Mouse (Mus musculus) midbrain, embryonic 16.5 days (tissue): ENCODE results near the gene Ablim2. TPM values are rescaled to one million over a fixed set of nuclear protein-coding genes. Genes with fewer than 3 reads are reported as not detected.

Source experiments
- ATAC-seq: fragments of 200-750 bp; cut with Nextera tagmentation; 2 replicates; pipeline ENCODE4 v1.8.0; 2017; ENCODE audit warnings: moderate TSS enrichment
- H3K27ac ChIP-seq: fragments of 300-500 bp; sonication (generic); 2 replicates; pipeline ENCODE4 v1.5.1; 2014; ENCODE audit warnings: mild to moderate bottlenecking, low read length, mixed read lengths
- H3K27me3 ChIP-seq: fragments of 300-500 bp; sonication (generic); 2 replicates; pipeline ENCODE4 v1.6.1; 2014; ENCODE audit warnings: low read depth, low read length, mixed read lengths; ENCODE audit not compliant: control insufficient read depth, insufficient read depth
- H3K36me3 ChIP-seq: fragments of 300-500 bp; sonication (generic); 2 replicates; pipeline ENCODE4 v1.6.1; 2014; ENCODE audit warnings: mild to moderate bottlenecking, low read length, moderate library complexity, mixed read lengths; ENCODE audit not compliant: control insufficient read depth, insufficient read depth
- H3K4me1 ChIP-seq: fragments of 300-500 bp; sonication (generic); 2 replicates; pipeline ENCODE4 v1.6.1; 2014; ENCODE audit warnings: mild to moderate bottlenecking, low read length, mixed read lengths; ENCODE audit not compliant: control insufficient read depth, insufficient read depth
- H3K4me2 ChIP-seq: fragments of 300-500 bp; sonication (generic); 2 replicates; pipeline ENCODE4 v1.6.1; 2014; ENCODE audit warnings: mild to moderate bottlenecking, low read length, mixed read lengths
- H3K4me3 ChIP-seq: fragments of 300-500 bp; sonication (generic); 2 replicates; pipeline ENCODE4 v1.5.1; 2014; ENCODE audit warnings: low read depth, mild to moderate bottlenecking, low read length, moderate library complexity, mixed read lengths
- H3K9ac ChIP-seq: fragments of 300-500 bp; sonication (generic); 2 replicates; pipeline ENCODE4 v1.6.1; 2014; ENCODE audit warnings: low read depth, low read length, mixed read lengths
- H3K9me3 ChIP-seq: fragments of 300-500 bp; sonication (generic); replicated peaks from 2 replicates; pipeline ENCODE4 v1.6.1; 2014; ENCODE audit warnings: mild to moderate bottlenecking, low read length, mixed read lengths; ENCODE audit not compliant: control insufficient read depth, poor library complexity, severe bottlenecking
- WGBS: fragments of 180-500 bp; shearing (Covaris S2); extraction: QIAGEN DNeasy Blood & Tissue Kit; methylation state at CpG from one replicate; pipeline ENCODE4 v1.1.7; 2014; 5-methylcytosine and 5-hydroxymethylcytosine counted together
- polyA plus RNA-seq: library from polyadenylated mRNA; unstranded; fragments of >200 nt; fragmentation: Nextera tagmentation; extraction: Ambion mirVana; gene quantifications from 2 replicates; pipeline ENCODE4 v1.2.1, GENCODE M21; 2015

Gene Ablim2
- polyA plus RNA-seq, 1 experiment from 2014 or later, result 36.2 TPM

- Histone ChIP-seq H3K9ac (no peak overlapping the region), H3K4me1 (no peaks in the 10 kb centered on the region), H3K4me2 (no peak overlapping the region), H3K27ac (no peak overlapping the region), H3K36me3 (no peaks in the 10 kb centered on the region), H3K9me3 (no peaks in the 10 kb centered on the region), H3K4me3 (no peak overlapping the region), H3K27me3 (peaks cover 3% of the 10 kb centered on the region)
- no peak for ATAC-seq
- 68% methylated on average over 5 of the region's 5 CpGs for WGBS
Measured at GRCm38 (mm10) chr5:35826465-35826864, 68.8 kb downstream of the Ablim2 start.

GRCm38 (mm10) chr5:35827075-35827474, 69.4 kb downstream of the Ablim2 start:
- no peaks in the 10 kb centered on the region for H3K4me1 ChIP-seq
- H3K9ac ChIP-seq, result no peak overlapping the region
- peaks cover 3% of the 10 kb centered on the region for H3K27me3 ChIP-seq
- H3K4me3 ChIP-seq, result no peak overlapping the region
- ATAC-seq, result peak; percentile 43; the same call in 1 of the 2 replicates
- no peak overlapping the region for H3K4me2 ChIP-seq
- 35% methylated on average over 14 of the region's 14 CpGs for WGBS
- no peaks in the 10 kb centered on the region for H3K36me3 ChIP-seq
- H3K9me3 ChIP-seq, result no peaks in the 10 kb centered on the region
- no peak overlapping the region for H3K27ac ChIP-seq

- H3K9me3 ChIP-seq, result no peaks in the 10 kb centered on the region
- no peaks in the 10 kb centered on the region for H3K4me1 ChIP-seq
- no peak overlapping the region for H3K9ac ChIP-seq
- H3K4me2 ChIP-seq, result no peak overlapping the region
- no peak for ATAC-seq
- H3K27me3 ChIP-seq, result peaks cover 3% of the 10 kb centered on the region
- H3K36me3 ChIP-seq, result no peaks in the 10 kb centered on the region
- 88% methylated on average over 5 of the region's 5 CpGs for WGBS
- no peak overlapping the region for H3K27ac ChIP-seq
- H3K4me3 ChIP-seq, result no peak overlapping the region
Measured at GRCm38 (mm10) chr5:35827856-35828255, 70.2 kb downstream of the Ablim2 start.

- ATAC-seq, result no peak; the same call in 1 of the 2 replicates
- Histone ChIP-seq H3K27me3 (no peaks in the 10 kb centered on the region), H3K4me2 (no peak overlapping the region), H3K27ac (no peak overlapping the region), H3K36me3 (no peaks in the 10 kb centered on the region), H3K4me1 (no peaks in the 10 kb centered on the region), H3K9me3 (no peaks in the 10 kb centered on the region), H3K4me3 (no peak overlapping the region), H3K9ac (no peak overlapping the region)
- WGBS, result 77% methylated on average over 3 of the region's 3 CpGs
Measured at GRCm38 (mm10) chr5:35830101-35830500, 72.4 kb downstream of the Ablim2 start.

- Histone ChIP-seq H3K4me2 (no peak overlapping the region), H3K4me3 (no peak overlapping the region), H3K27ac (no peak overlapping the region), H3K9ac (no peak overlapping the region), H3K4me1 (no peaks in the 10 kb centered on the region), H3K36me3 (peaks cover 4% of the 10 kb centered on the region; the same call in 1 of the 2 replicates), H3K27me3 (no peaks in the 10 kb centered on the region), H3K9me3 (no peaks in the 10 kb centered on the region)
- 82% methylated on average over 4 of the region's 4 CpGs for WGBS
- no peak for ATAC-seq
Measured at GRCm38 (mm10) chr5:35833881-35834280, 76.2 kb downstream of the Ablim2 start.

- no peak overlapping the region for H3K27ac ChIP-seq
- no peaks in the 10 kb centered on the region for H3K27me3 ChIP-seq
- no peaks in the 10 kb centered on the region for H3K4me1 ChIP-seq
- no peaks in the 10 kb centered on the region for H3K9me3 ChIP-seq
- H3K36me3 ChIP-seq, result peaks cover 4% of the 10 kb centered on the region; the same call in 1 of the 2 replicates
- H3K9ac ChIP-seq, result no peak overlapping the region
- no peak overlapping the region for H3K4me2 ChIP-seq
- ATAC-seq, result no peak
- 94% methylated on average over 15 of the region's 15 CpGs for WGBS
- H3K4me3 ChIP-seq, result no peak overlapping the region
Measured at GRCm38 (mm10) chr5:35836992-35837391, 79.3 kb downstream of the Ablim2 start.

- WGBS, result 56% methylated on average over 2 of the region's 2 CpGs
- no peak overlapping the region for H3K9ac ChIP-seq
- H3K27ac ChIP-seq, result no peak overlapping the region
- no peak for ATAC-seq
- peaks cover 4% of the 10 kb centered on the region; the same call in 1 of the 2 replicates for H3K36me3 ChIP-seq
- H3K4me3 ChIP-seq, result no peak overlapping the region
- no peaks in the 10 kb centered on the region for H3K4me1 ChIP-seq
- H3K9me3 ChIP-seq, result no peaks in the 10 kb centered on the region
- no peaks in the 10 kb centered on the region for H3K27me3 ChIP-seq
- no peak overlapping the region for H3K4me2 ChIP-seq
Measured at GRCm38 (mm10) chr5:35839262-35839661, 81.6 kb downstream of the Ablim2 start.

- H3K9me3 ChIP-seq, result no peaks in the 10 kb centered on the region
- no peak overlapping the region for H3K4me3 ChIP-seq
- H3K36me3 ChIP-seq, result no peaks in the 10 kb centered on the region
- no peak overlapping the region for H3K27ac ChIP-seq
- no peak overlapping the region for H3K4me2 ChIP-seq
- ATAC-seq, result no peak
- 32% methylated on average over 5 of the region's 5 CpGs for WGBS
- H3K9ac ChIP-seq, result 0 out of 2 replicates have a peak overlapping the region, but pooled peaks have one; percentile 23
- peaks cover 9% of the 10 kb centered on the region; the same call in 1 of the 2 replicates for H3K4me1 ChIP-seq
- no peaks in the 10 kb centered on the region for H3K27me3 ChIP-seq
Measured at GRCm38 (mm10) chr5:35851485-35851884, 93.8 kb downstream of the Ablim2 start.

- ATAC-seq, result no peak
- Histone ChIP-seq H3K9ac (no peak overlapping the region), H3K27me3 (no peaks in the 10 kb centered on the region), H3K27ac (no peak overlapping the region), H3K4me3 (no peak overlapping the region), H3K4me2 (no peak overlapping the region), H3K36me3 (no peaks in the 10 kb centered on the region), H3K9me3 (no peaks in the 10 kb centered on the region), H3K4me1 (peaks cover 9% of the 10 kb centered on the region; the same call in 1 of the 2 replicates)
- 91% methylated on average over 4 of the region's 4 CpGs for WGBS
Measured at GRCm38 (mm10) chr5:35853463-35853862, 95.8 kb downstream of the Ablim2 start.
